Mouse (Mus musculus) limb, embryonic 13.5 days (tissue): ENCODE results near the gene Ankrd17. TPM values are rescaled to one million over a fixed set of nuclear protein-coding genes. Genes with fewer than 3 reads are reported as not detected.

Source experiments
- ATAC-seq: fragments of 200-750 bp; cut with Nextera tagmentation; 2 replicates; pipeline ENCODE4 v1.8.0; 2017; ENCODE audit warnings: low read depth, moderate number of reproducible peaks, moderate TSS enrichment; ENCODE audit not compliant: low FRiP score
- H3K27ac ChIP-seq: fragments of 300-500 bp; sonication (generic); 2 replicates; pipeline ENCODE4 v1.5.1; 2015; ENCODE audit warnings: inconsistent platforms, mild to moderate bottlenecking, moderate library complexity
- H3K27me3 ChIP-seq: fragments of 300-500 bp; sonication (generic); 2 replicates; pipeline ENCODE4 v1.6.1; 2015; ENCODE audit warnings: mild to moderate bottlenecking, inconsistent platforms
- H3K36me3 ChIP-seq: fragments of 300-500 bp; sonication (generic); 2 replicates; pipeline ENCODE4 v1.6.1; 2015; ENCODE audit warnings: inconsistent platforms, mild to moderate bottlenecking, moderate library complexity
- H3K4me1 ChIP-seq: fragments of 300-500 bp; sonication (generic); 2 replicates; pipeline ENCODE4 v1.6.1; 2015; ENCODE audit warnings: inconsistent platforms
- H3K4me2 ChIP-seq: fragments of 300-500 bp; sonication (generic); replicated peaks from 2 replicates; pipeline ENCODE4 v1.6.1; 2015; ENCODE audit warnings: inconsistent platforms, mild to moderate bottlenecking, moderate library complexity
- H3K4me3 ChIP-seq: fragments of 300-500 bp; sonication (generic); 2 replicates; pipeline ENCODE4 v1.5.1; 2015; ENCODE audit warnings: moderate library complexity, mild to moderate bottlenecking, inconsistent platforms
- H3K9ac ChIP-seq: fragments of 300-500 bp; sonication (generic); 2 replicates; pipeline ENCODE4 v1.6.1; 2015; ENCODE audit warnings: mild to moderate bottlenecking, inconsistent platforms
- H3K9me3 ChIP-seq: fragments of 300-500 bp; sonication (generic); 2 replicates; pipeline ENCODE4 v1.6.1; 2016; ENCODE audit warnings: inconsistent platforms
- WGBS: fragments of 180-500 bp; shearing (Covaris S2); methylation state at CpG from one replicate; pipeline ENCODE4 v1.1.7; 2015; 5-methylcytosine and 5-hydroxymethylcytosine counted together
- polyA plus RNA-seq: library from polyadenylated mRNA; unstranded; fragments of >200 nt; fragmentation: Nextera tagmentation; extraction: Ambion mirVana; gene quantifications from 2 replicates; pipeline ENCODE4 v1.2.1, GENCODE M21; 2015

The Ankrd17 gene
- polyA plus RNA-seq, 1 experiment from 2014 or later, result 25.0 TPM

- no peaks in the 10 kb centered on the region for H3K27me3 ChIP-seq
- H3K4me2 ChIP-seq, result no peak overlapping the region
- no peak overlapping the region for H3K27ac ChIP-seq
- no peak for ATAC-seq
- no peaks in the 10 kb centered on the region for H3K4me1 ChIP-seq
- no peaks in the 10 kb centered on the region for H3K9me3 ChIP-seq
- H3K36me3 ChIP-seq, result no peaks in the 10 kb centered on the region
- H3K4me3 ChIP-seq, result no peak overlapping the region
- no peak overlapping the region for H3K9ac ChIP-seq
- WGBS, result 52% methylated on average over 16 of the region's 16 CpGs
These were observed 166.3 kb downstream of the Ankrd17 start for GRCm38 (mm10) chr5:90199922-90200632.

GRCm38 (mm10) chr5:90194831-90195230 is 171.5 kb downstream of the Ankrd17 start:
- H3K4me2 ChIP-seq, result no peak overlapping the region
- 27% methylated on average over 6 of the region's 6 CpGs for WGBS
- no peak; the same call in 1 of the 2 replicates for ATAC-seq
- H3K4me3 ChIP-seq, result no peak overlapping the region
- no peak overlapping the region for H3K9ac ChIP-seq
- no peaks in the 10 kb centered on the region for H3K36me3 ChIP-seq
- H3K27ac ChIP-seq, result no peak overlapping the region
- H3K4me1 ChIP-seq, result no peaks in the 10 kb centered on the region
- no peaks in the 10 kb centered on the region for H3K27me3 ChIP-seq
- no peaks in the 10 kb centered on the region; the same call in 1 of the 2 replicates for H3K9me3 ChIP-seq

GRCm38 (mm10) chr5:90182782-90183181 is 183.6 kb downstream of the Ankrd17 start:
- no peak overlapping the region for H3K4me2 ChIP-seq
- no peaks in the 10 kb centered on the region for H3K27me3 ChIP-seq
- H3K4me3 ChIP-seq, result no peak overlapping the region
- ATAC-seq, result peak; percentile 71
- WGBS, result 40% methylated on average over 5 of the region's 5 CpGs
- H3K4me1 ChIP-seq, result no peaks in the 10 kb centered on the region
- no peak overlapping the region for H3K9ac ChIP-seq
- no peak overlapping the region for H3K27ac ChIP-seq
- 0 out of 2 replicates have a peak, but pooled peaks cover 5% of the 10 kb centered on the region for H3K9me3 ChIP-seq
- H3K36me3 ChIP-seq, result no peaks in the 10 kb centered on the region

- Histone ChIP-seq H3K4me1 (no peaks in the 10 kb centered on the region), H3K9me3 (no peaks in the 10 kb centered on the region), H3K9ac (no peak overlapping the region), H3K4me3 (no peak overlapping the region), H3K27ac (no peak overlapping the region), H3K36me3 (no peaks in the 10 kb centered on the region), H3K27me3 (no peaks in the 10 kb centered on the region), H3K4me2 (no peak overlapping the region)
- ATAC-seq, result no peak
- 88% methylated on average over 5 of the region's 5 CpGs for WGBS
These were observed 187.3 kb downstream of the Ankrd17 start for GRCm38 (mm10) chr5:90179094-90179493.

- no peak for ATAC-seq
- WGBS, result 82% methylated on average over 1 of the region's 1 CpGs
- no peak overlapping the region for H3K4me3 ChIP-seq
These were observed 188.3 kb downstream of the Ankrd17 start for GRCm38 (mm10) chr5:90178116-90178515.

More at GRCm38 (mm10) chr5:90178116-90178515, 188.3 kb downstream of the Ankrd17 start:
- H3K27ac ChIP-seq, result no peak overlapping the region
- H3K4me2 ChIP-seq, result no peak overlapping the region
- H3K27me3 ChIP-seq, result no peaks in the 10 kb centered on the region
- no peaks in the 10 kb centered on the region for H3K36me3 ChIP-seq
- H3K9ac ChIP-seq, result no peak overlapping the region
- no peaks in the 10 kb centered on the region for H3K9me3 ChIP-seq
- H3K4me1 ChIP-seq, result no peaks in the 10 kb centered on the region

Other genes with a start within 250 kb of the Ankrd17 start
- 36.8 and 37.4 TPM in 2 replicates for gene Cox18, start 142.6 kb downstream of the Ankrd17 start, polyA plus RNA-seq
- gene Gm9958, start 627 bp upstream of the Ankrd17 start, polyA plus RNA-seq, result 7.1 and 7.8 TPM in 2 replicates
- 1.0 and 6.4 TPM in 2 replicates for gene Alb, start 94.3 kb upstream of the Ankrd17 start, polyA plus RNA-seq
- gene Afp, start 124.2 kb upstream of the Ankrd17 start, polyA plus RNA-seq, result 2.1 and 27.2 TPM in 2 replicates
- not detected in 2 replicates for gene Afm, start 152.4 kb upstream of the Ankrd17 start, polyA plus RNA-seq
- 0.08 TPM in 1 of 2 replicates, not detected in the other for gene 5830473C10Rik, start 194.5 kb upstream of the Ankrd17 start, polyA plus RNA-seq